Mouse (Mus musculus) liver, embryonic 12.5 days (tissue): Measurements from ENCODE around the gene Dock9. TPM values are rescaled to one million over a fixed set of nuclear protein-coding genes. Genes with fewer than 3 reads are reported as not detected.

ENCODE experiments used
- ATAC-seq: fragments of 200-750 bp; cut with Nextera tagmentation; 2 replicates; pipeline ENCODE4 v1.8.0; 2017; ENCODE audit warnings: moderate number of reproducible peaks, mild to moderate bottlenecking, moderate library complexity
- H3K27ac ChIP-seq: fragments of 300-500 bp; sonication (generic); 2 replicates; pipeline ENCODE4 v1.5.1; 2016; ENCODE audit warnings: mild to moderate bottlenecking
- H3K27me3 ChIP-seq: fragments of 300-500 bp; sonication (generic); replicated peaks from 2 replicates; pipeline ENCODE4 v1.6.1; 2016; ENCODE audit warnings: mild to moderate bottlenecking, moderate library complexity
- H3K36me3 ChIP-seq: fragments of 300-500 bp; sonication (generic); 2 replicates; pipeline ENCODE4 v1.6.1; 2016; ENCODE audit warnings: mild to moderate bottlenecking, moderate library complexity
- H3K4me1 ChIP-seq: fragments of 300-500 bp; sonication (generic); 2 replicates; pipeline ENCODE4 v1.6.1; 2016
- H3K4me2 ChIP-seq: fragments of 300-500 bp; sonication (generic); 2 replicates; pipeline ENCODE4 v1.6.1; 2016; ENCODE audit warnings: mild to moderate bottlenecking, moderate library complexity
- H3K4me3 ChIP-seq: fragments of 300-500 bp; sonication (generic); 2 replicates; pipeline ENCODE4 v1.5.1; 2016; ENCODE audit warnings: mild to moderate bottlenecking, moderate library complexity
- H3K9ac ChIP-seq: fragments of 300-500 bp; sonication (generic); 2 replicates; pipeline ENCODE4 v1.6.1; 2016; ENCODE audit warnings: mild to moderate bottlenecking, moderate library complexity
- H3K9me3 ChIP-seq: fragments of 300-500 bp; sonication (generic); replicated peaks from 2 replicates; pipeline ENCODE4 v1.6.1; 2016; ENCODE audit warnings: mild to moderate bottlenecking, moderate library complexity
- WGBS: fragments of 180-500 bp; shearing (Covaris S2); methylation state at CpG from one replicate; pipeline ENCODE4 v1.1.7; 2016; ENCODE audit not compliant: insufficient replicate concordance; 5-methylcytosine and 5-hydroxymethylcytosine counted together
- polyA plus RNA-seq: library from polyadenylated mRNA; unstranded; fragments of >200 nt; fragmentation: Nextera tagmentation; extraction: Ambion mirVana; gene quantifications from 2 replicates; pipeline ENCODE4 v1.2.1, GENCODE M21; 2016

The Dock9 gene
- polyA plus RNA-seq, 1 experiment from 2014 or later, result 2.0 TPM

- Histone ChIP-seq H3K9me3 (no peaks in the 10 kb centered on the region), H3K27ac (no peak overlapping the region), H3K4me1 (no peaks in the 10 kb centered on the region), H3K4me2 (no peak overlapping the region), H3K9ac (no peak overlapping the region), H3K27me3 (no peaks in the 10 kb centered on the region), H3K36me3 (peaks cover under 1% of the 10 kb centered on the region; the same call in 1 of the 2 replicates), H3K4me3 (no peak overlapping the region)
- ATAC-seq, result no peak
- 59% methylated on average over 6 of the region's 6 CpGs for WGBS
Observed at GRCm38 (mm10) chr14:121549834-121550233, 247.8 kb downstream of the Dock9 start.

GRCm38 (mm10) chr14:121547745-121548144 is 249.9 kb downstream of the Dock9 start:
- H3K27ac ChIP-seq, result no peak overlapping the region
- no peaks in the 10 kb centered on the region for H3K36me3 ChIP-seq
- no peak for ATAC-seq
- no peaks in the 10 kb centered on the region for H3K9me3 ChIP-seq
- H3K4me1 ChIP-seq, result no peaks in the 10 kb centered on the region
- 68% methylated on average over 7 of the region's 7 CpGs for WGBS
- no peak overlapping the region for H3K4me2 ChIP-seq
- no peak overlapping the region for H3K9ac ChIP-seq
- H3K27me3 ChIP-seq, result no peaks in the 10 kb centered on the region
- H3K4me3 ChIP-seq, result no peak overlapping the region

GRCm38 (mm10) chr14:121546621-121547020 is 251.0 kb downstream of the Dock9 start:
- H3K4me1 ChIP-seq, result no peaks in the 10 kb centered on the region
- ATAC-seq, result no peak
- no peak overlapping the region for H3K9ac ChIP-seq
- H3K27me3 ChIP-seq, result no peaks in the 10 kb centered on the region
- no peak overlapping the region for H3K4me3 ChIP-seq
- WGBS, result 77% methylated on average over 5 of the region's 5 CpGs
- no peak overlapping the region for H3K27ac ChIP-seq
- no peak overlapping the region for H3K4me2 ChIP-seq
- no peaks in the 10 kb centered on the region for H3K9me3 ChIP-seq
- H3K36me3 ChIP-seq, result no peaks in the 10 kb centered on the region

- Histone ChIP-seq H3K36me3 (no peaks in the 10 kb centered on the region), H3K9me3 (no peaks in the 10 kb centered on the region), H3K27ac (no peak overlapping the region), H3K27me3 (no peaks in the 10 kb centered on the region), H3K4me1 (no peaks in the 10 kb centered on the region), H3K4me3 (no peak overlapping the region), H3K4me2 (no peak overlapping the region), H3K9ac (no peak overlapping the region)
- ATAC-seq, result no peak
- WGBS, result 64% methylated on average over 14 of the region's 14 CpGs
Observed at GRCm38 (mm10) chr14:121545551-121546331, 251.9 kb downstream of the Dock9 start.

- Histone ChIP-seq H3K27me3 (no peaks in the 10 kb centered on the region), H3K36me3 (no peaks in the 10 kb centered on the region), H3K9ac (no peak overlapping the region), H3K9me3 (no peaks in the 10 kb centered on the region), H3K27ac (no peak overlapping the region), H3K4me3 (no peak overlapping the region), H3K4me2 (no peak overlapping the region), H3K4me1 (no peaks in the 10 kb centered on the region)
- ATAC-seq, result no peak
- 70% methylated on average over 7 of the region's 7 CpGs for WGBS
Observed at GRCm38 (mm10) chr14:121541262-121541661, 256.4 kb downstream of the Dock9 start.

- H3K9ac ChIP-seq, result no peak overlapping the region
- 58% methylated on average over 3 of the region's 3 CpGs for WGBS
- no peaks in the 10 kb centered on the region for H3K36me3 ChIP-seq
- no peaks in the 10 kb centered on the region for H3K4me1 ChIP-seq
- H3K4me2 ChIP-seq, result no peak overlapping the region
- ATAC-seq, result no peak
- no peaks in the 10 kb centered on the region for H3K27me3 ChIP-seq
- no peak overlapping the region for H3K4me3 ChIP-seq
- H3K27ac ChIP-seq, result no peak overlapping the region
- no peaks in the 10 kb centered on the region for H3K9me3 ChIP-seq
Observed at GRCm38 (mm10) chr14:121534501-121534900, 263.1 kb downstream of the Dock9 start.

GRCm38 (mm10) chr14:121530853-121531252 is 266.8 kb downstream of the Dock9 start:
- H3K27ac ChIP-seq, result no peak overlapping the region
- H3K27me3 ChIP-seq, result no peaks in the 10 kb centered on the region
- H3K9ac ChIP-seq, result no peak overlapping the region
- WGBS, result 70% methylated on average over 9 of the region's 9 CpGs
- no peak overlapping the region for H3K4me3 ChIP-seq
- H3K36me3 ChIP-seq, result no peaks in the 10 kb centered on the region
- H3K9me3 ChIP-seq, result no peaks in the 10 kb centered on the region
- ATAC-seq, result no peak
- H3K4me2 ChIP-seq, result no peak overlapping the region
- no peaks in the 10 kb centered on the region for H3K4me1 ChIP-seq

- H3K27ac ChIP-seq, result no peak overlapping the region
- ATAC-seq, result no peak
- H3K9ac ChIP-seq, result no peak overlapping the region
- H3K36me3 ChIP-seq, result no peaks in the 10 kb centered on the region
- H3K27me3 ChIP-seq, result no peaks in the 10 kb centered on the region
- H3K4me3 ChIP-seq, result no peak overlapping the region
- no peaks in the 10 kb centered on the region for H3K4me1 ChIP-seq
- 69% methylated on average over 3 of the region's 3 CpGs for WGBS
- H3K4me2 ChIP-seq, result no peak overlapping the region
- no peaks in the 10 kb centered on the region for H3K9me3 ChIP-seq
Observed at GRCm38 (mm10) chr14:121527883-121528282, 269.8 kb downstream of the Dock9 start.

- H3K36me3 ChIP-seq, result no peaks in the 10 kb centered on the region
- H3K9ac ChIP-seq, result no peak overlapping the region
- no peak overlapping the region for H3K4me3 ChIP-seq
- no peak overlapping the region for H3K27ac ChIP-seq
- H3K9me3 ChIP-seq, result no peaks in the 10 kb centered on the region
- no peaks in the 10 kb centered on the region for H3K4me1 ChIP-seq
- H3K27me3 ChIP-seq, result no peaks in the 10 kb centered on the region
- WGBS, result 29% methylated on average over 1 of the region's 1 CpGs
- no peak for ATAC-seq
- no peak overlapping the region for H3K4me2 ChIP-seq
Observed at GRCm38 (mm10) chr14:121527201-121527600, 270.4 kb downstream of the Dock9 start.

GRCm38 (mm10) chr14:121521709-121522108 is 275.9 kb downstream of the Dock9 start:
- Histone ChIP-seq H3K27me3 (peaks cover 3% of the 10 kb centered on the region; the same call in 1 of the 2 replicates), H3K9ac (no peak overlapping the region), H3K4me3 (no peak overlapping the region), H3K36me3 (no peaks in the 10 kb centered on the region), H3K4me1 (no peaks in the 10 kb centered on the region), H3K9me3 (no peaks in the 10 kb centered on the region), H3K27ac (no peak overlapping the region), H3K4me2 (no peak overlapping the region)
- WGBS, result 56% methylated on average over 4 of the region's 4 CpGs
- no peak for ATAC-seq

- Histone ChIP-seq H3K9ac (no peak overlapping the region), H3K27me3 (peaks cover 3% of the 10 kb centered on the region; the same call in 1 of the 2 replicates), H3K27ac (no peak overlapping the region), H3K36me3 (no peaks in the 10 kb centered on the region), H3K9me3 (no peaks in the 10 kb centered on the region), H3K4me3 (no peak overlapping the region), H3K4me2 (no peak overlapping the region), H3K4me1 (no peaks in the 10 kb centered on the region)
- ATAC-seq, result no peak
- WGBS, result 46% methylated on average over 5 of the region's 5 CpGs
Observed at GRCm38 (mm10) chr14:121516881-121517280, 280.8 kb downstream of the Dock9 start.

GRCm38 (mm10) chr14:121508929-121509328 is 288.7 kb downstream of the Dock9 start:
- Histone ChIP-seq H3K36me3 (no peaks in the 10 kb centered on the region), H3K9me3 (no peaks in the 10 kb centered on the region), H3K4me2 (no peak overlapping the region), H3K27me3 (peaks cover 37% of the 10 kb centered on the region), H3K4me3 (no peak overlapping the region), H3K9ac (no peak overlapping the region), H3K27ac (no peak overlapping the region), H3K4me1 (no peaks in the 10 kb centered on the region)
- no peak for ATAC-seq
- 48% methylated on average over 2 of the region's 2 CpGs for WGBS

- Histone ChIP-seq H3K4me2 (no peak overlapping the region), H3K4me1 (no peaks in the 10 kb centered on the region), H3K27me3 (peaks cover 47% of the 10 kb centered on the region), H3K36me3 (no peaks in the 10 kb centered on the region), H3K9me3 (no peaks in the 10 kb centered on the region), H3K9ac (no peak overlapping the region), H3K27ac (no peak overlapping the region), H3K4me3 (no peak overlapping the region)
- no peak for ATAC-seq
- WGBS, result 4% methylated on average over 6 of the region's 6 CpGs
Observed at GRCm38 (mm10) chr14:121506336-121506735, 291.3 kb downstream of the Dock9 start.
